Mouse (Mus musculus): ENCODE measurements around the gene Ptms. TPM values are rescaled to one million over a fixed set of nuclear protein-coding genes. Genes with fewer than 3 reads are reported as not detected.

Gene Ptms
- polyA plus RNA-seq, 1 experiment from 2014 or later: 349 TPM

DNA sequence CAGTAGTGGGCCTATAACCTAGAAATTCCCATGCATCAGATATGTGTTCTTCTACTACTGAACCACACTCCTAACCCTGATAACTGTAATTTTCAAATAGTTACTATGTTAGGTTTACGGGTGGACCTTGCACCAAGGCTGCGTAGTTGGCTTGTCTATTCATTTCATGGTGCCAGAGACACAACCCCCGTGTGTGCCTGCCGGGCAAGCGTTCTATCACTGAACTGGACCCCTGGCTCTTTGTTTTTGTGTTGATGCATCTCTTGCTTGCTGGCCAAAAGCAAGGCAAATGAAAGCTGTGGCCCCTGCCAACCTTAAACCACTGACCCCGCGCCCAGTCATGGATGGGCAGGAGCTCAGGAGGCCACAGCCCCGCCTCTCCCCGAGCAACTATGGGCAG lies 38.1 kb downstream of the Ptms start:
- WGBS: 90% methylated on average over 9 of the region's 9 CpGs
- H3K4me3 ChIP-seq: no peak overlapping the region

DNA sequence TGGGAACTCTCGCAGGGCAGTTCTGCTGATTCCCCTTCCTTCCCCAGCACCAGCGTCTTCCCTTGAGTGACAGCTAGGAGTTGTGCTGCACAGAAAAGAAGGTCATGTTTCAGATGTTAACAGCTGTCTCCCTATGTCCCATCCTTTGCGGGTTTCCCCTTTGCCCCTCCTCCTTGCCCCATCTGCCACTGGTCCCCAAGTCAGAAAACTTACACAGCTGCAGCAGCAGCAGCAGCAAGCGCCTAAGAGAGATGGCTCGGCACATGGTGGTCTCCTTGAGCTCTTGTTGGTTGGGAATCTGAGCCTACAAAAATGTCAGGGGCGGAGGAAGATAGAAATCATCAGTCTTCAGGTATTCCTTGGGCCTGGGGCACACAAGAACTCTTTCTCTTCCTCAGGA lies 40.5 kb downstream of the Ptms start:
- H3K4me1 ChIP-seq: no peaks in the 10 kb centered on the region
- no peaks in the 10 kb centered on the region for H3K27me3 ChIP-seq
- no peak overlapping the region for H3K9ac ChIP-seq
- no peak for ATAC-seq (ENCODE audit: insufficient number of reproducible peaks, insufficient read depth, low FRiP score, low TSS enrichment, low read depth)
- H3K9me3 ChIP-seq: no peaks in the 10 kb centered on the region
- WGBS: 43% methylated on average over 6 of the region's 6 CpGs
- H3K27ac ChIP-seq: no peak overlapping the region
- no peaks in the 10 kb centered on the region for H3K36me3 ChIP-seq
- H3K4me2 ChIP-seq: no peak overlapping the region
- H3K4me3 ChIP-seq: no peak overlapping the region

More for the DNA sequence above, 38.1 kb downstream of the Ptms start:
- Histone ChIP-seq H3K27ac (no peak overlapping the region), H3K27me3 (no peaks in the 10 kb centered on the region), H3K4me1 (no peaks in the 10 kb centered on the region), H3K4me2 (no peak overlapping the region), H3K9ac (no peak overlapping the region), H3K9me3 (no peaks in the 10 kb centered on the region), H3K36me3 (no peaks in the 10 kb centered on the region)
- no peak for ATAC-seq (ENCODE audit: insufficient number of reproducible peaks, insufficient read depth, low FRiP score, low TSS enrichment, low read depth)

DNA sequence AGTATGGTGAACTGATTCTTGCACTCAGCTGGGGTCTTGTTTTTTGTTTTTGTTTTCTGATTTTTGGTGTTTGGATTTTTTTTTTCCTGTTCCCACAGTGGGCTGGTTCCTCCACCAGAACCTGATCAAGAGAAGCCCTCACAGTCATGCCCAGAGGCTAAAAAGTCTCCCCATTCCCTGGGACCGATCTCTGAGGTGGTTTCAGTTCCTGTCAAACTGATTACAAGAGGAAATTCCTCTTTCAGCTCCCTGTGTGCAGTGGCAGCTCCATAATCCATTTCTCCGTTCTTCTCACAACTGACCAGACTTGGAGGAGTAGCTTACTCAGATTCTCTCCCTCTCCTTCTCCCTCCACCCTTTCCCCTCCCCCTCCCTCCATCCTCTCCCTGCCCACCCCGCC lies 45.6 kb downstream of the Ptms start:
- Histone ChIP-seq H3K9ac (no peak overlapping the region), H3K9me3 (no peaks in the 10 kb centered on the region), H3K27ac (no peak overlapping the region), H3K4me2 (no peak overlapping the region), H3K4me1 (no peaks in the 10 kb centered on the region), H3K27me3 (no peaks in the 10 kb centered on the region), H3K36me3 (no peaks in the 10 kb centered on the region), H3K4me3 (no peak overlapping the region)
- ATAC-seq (ENCODE audit: insufficient number of reproducible peaks, insufficient read depth, low FRiP score, low TSS enrichment, low read depth): no peak
- WGBS: 21% methylated on average over 3 of the region's 3 CpGs

DNA sequence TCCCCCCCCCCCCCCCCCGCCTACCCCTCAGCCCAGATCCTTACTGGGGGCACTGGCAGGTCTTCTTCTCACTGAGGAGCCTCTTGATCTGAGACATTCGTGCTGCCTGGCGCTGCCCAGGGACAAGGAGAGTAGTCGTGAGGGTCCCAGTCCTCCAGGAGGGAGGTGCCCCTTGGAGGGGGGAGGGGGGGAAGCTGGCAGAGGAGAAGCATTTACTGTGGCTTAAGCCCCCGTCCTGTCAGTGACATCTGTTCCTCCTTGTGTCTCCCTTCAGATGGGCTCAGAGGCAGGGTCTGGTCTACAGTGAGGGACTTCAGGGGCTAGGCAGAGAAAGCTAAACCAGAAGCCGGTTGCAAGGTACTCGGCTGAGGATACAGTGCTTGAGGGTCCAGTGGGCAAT lies 53.3 kb downstream of the Ptms start:
- no peaks in the 10 kb centered on the region for H3K36me3 ChIP-seq
- H3K9ac ChIP-seq: no peak overlapping the region
- no peaks in the 10 kb centered on the region for H3K9me3 ChIP-seq
- peaks cover 37% of the 10 kb centered on the region for H3K27me3 ChIP-seq
- ATAC-seq (ENCODE audit: insufficient number of reproducible peaks, insufficient read depth, low FRiP score, low TSS enrichment, low read depth): no peak
- WGBS: 51% methylated on average over 6 of the region's 7 CpGs
- peaks cover 27% of the 10 kb centered on the region for H3K4me1 ChIP-seq
- no peak overlapping the region for H3K4me2 ChIP-seq
- H3K27ac ChIP-seq: no peak overlapping the region
- no peak overlapping the region for H3K4me3 ChIP-seq

DNA sequence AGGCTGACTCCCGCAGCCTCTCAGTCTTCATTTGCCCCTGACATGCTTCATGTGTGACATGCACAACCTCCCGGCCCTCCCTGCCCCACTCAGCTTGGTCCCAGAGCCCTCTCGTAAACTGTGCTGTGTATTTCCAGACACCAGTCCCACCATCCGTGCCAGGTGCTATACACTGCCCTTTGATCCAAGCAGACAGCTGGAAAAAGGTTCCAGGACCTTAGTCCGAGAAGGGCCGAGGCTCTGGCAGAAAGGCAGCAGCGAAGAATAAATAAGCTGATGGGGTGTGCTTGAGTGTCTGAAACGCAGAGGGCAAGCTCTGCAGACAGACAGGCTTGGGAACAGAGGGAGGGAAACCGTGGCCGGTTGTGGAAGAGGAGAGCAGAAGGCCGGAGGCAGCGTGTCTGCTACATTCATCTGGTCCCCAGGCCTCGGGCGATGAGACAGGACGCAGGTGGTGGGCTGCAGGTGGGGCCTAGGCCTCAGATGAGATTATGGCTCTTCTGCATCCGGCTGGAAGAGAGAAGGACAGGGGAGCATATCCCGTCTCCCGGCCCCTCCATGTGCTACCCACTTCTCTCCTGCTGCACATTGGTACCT lies 54.0 kb downstream of the Ptms start:
- H3K4me3 ChIP-seq: no peak overlapping the region
- H3K4me1 ChIP-seq: peaks cover 32% of the 10 kb centered on the region
- no peak overlapping the region for H3K4me2 ChIP-seq
- no peak for ATAC-seq (ENCODE audit: insufficient number of reproducible peaks, insufficient read depth, low FRiP score, low TSS enrichment, low read depth)
- no peaks in the 10 kb centered on the region for H3K36me3 ChIP-seq
- H3K9me3 ChIP-seq: no peaks in the 10 kb centered on the region
- H3K27me3 ChIP-seq: peaks cover 42% of the 10 kb centered on the region
- WGBS: 46% methylated on average over 18 of the region's 18 CpGs
- no peak overlapping the region for H3K27ac ChIP-seq
- H3K9ac ChIP-seq: peak overlapping the region; percentile 33; the same call in 1 of the 2 replicates

Other genes with a start within 250 kb of the Ptms start
- gene Emg1, start 207.9 kb downstream of the Ptms start, polyA plus RNA-seq (2015; fragmentation: Nextera tagmentation; extraction: Ambion mirVana): 199 and 214 TPM in 2 replicates
- gene Phb2, start 207.8 kb downstream of the Ptms start, polyA plus RNA-seq (2015; fragmentation: Nextera tagmentation; extraction: Ambion mirVana): 337 and 351 TPM in 2 replicates
- gene Ptpn6, start 181.4 kb downstream of the Ptms start, polyA plus RNA-seq (2015; fragmentation: Nextera tagmentation; extraction: Ambion mirVana): 9.2 and 13.9 TPM in 2 replicates
- gene Grcc10, start 178.7 kb downstream of the Ptms start, polyA plus RNA-seq (2015; fragmentation: Nextera tagmentation; extraction: Ambion mirVana): 487 and 605 TPM in 2 replicates
- gene Gm45234, start 164.1 kb downstream of the Ptms start, polyA plus RNA-seq (2015; fragmentation: Nextera tagmentation; extraction: Ambion mirVana): 0.33 TPM in 1 of 2 replicates, not detected in the other
- gene Atn1, start 163.6 kb downstream of the Ptms start, polyA plus RNA-seq (2015; fragmentation: Nextera tagmentation; extraction: Ambion mirVana): 22.1 and 22.2 TPM in 2 replicates
- gene Eno2, start 150.4 kb downstream of the Ptms start, polyA plus RNA-seq (2015; fragmentation: Nextera tagmentation; extraction: Ambion mirVana): 10.7 and 10.9 TPM in 2 replicates
- 0.97 and 1.3 TPM in 2 replicates for gene Lrrc23, start 140.4 kb downstream of the Ptms start, polyA plus RNA-seq (2015; fragmentation: Nextera tagmentation; extraction: Ambion mirVana)
- 9.1 and 10.5 TPM in 2 replicates for gene Spsb2, start 111.4 kb downstream of the Ptms start, polyA plus RNA-seq (2015; fragmentation: Nextera tagmentation; extraction: Ambion mirVana)
- gene Tpi1, start 105.8 kb downstream of the Ptms start, polyA plus RNA-seq (2015; fragmentation: Nextera tagmentation; extraction: Ambion mirVana): 710 and 723 TPM in 2 replicates
- 149 and 163 TPM in 2 replicates for gene Usp5, start 90.6 kb downstream of the Ptms start, polyA plus RNA-seq (2015; fragmentation: Nextera tagmentation; extraction: Ambion mirVana)
- gene Cdca3, start 90.6 kb downstream of the Ptms start, polyA plus RNA-seq (2015; fragmentation: Nextera tagmentation; extraction: Ambion mirVana): 142 and 184 TPM in 2 replicates
- 0.25 and 0.52 TPM in 2 replicates for gene Gnb3, start 79.8 kb downstream of the Ptms start, polyA plus RNA-seq (2015; fragmentation: Nextera tagmentation; extraction: Ambion mirVana)
- 60.5 and 60.8 TPM in 2 replicates for gene P3h3, start 62.4 kb downstream of the Ptms start, polyA plus RNA-seq (2015; fragmentation: Nextera tagmentation; extraction: Ambion mirVana)
- 2.0 and 2.4 TPM in 2 replicates for gene Gpr162, start 56.1 kb downstream of the Ptms start, polyA plus RNA-seq (2015; fragmentation: Nextera tagmentation; extraction: Ambion mirVana)
- 0.37 TPM in 1 of 2 replicates, not detected in the other for gene Cd4, start 31.9 kb downstream of the Ptms start, polyA plus RNA-seq (2015; fragmentation: Nextera tagmentation; extraction: Ambion mirVana)
- gene Lag3, start 8.4 kb downstream of the Ptms start, polyA plus RNA-seq (2015; fragmentation: Nextera tagmentation; extraction: Ambion mirVana): 2.9 and 3.7 TPM in 2 replicates
- gene Mlf2, start 11.3 kb upstream of the Ptms start, polyA plus RNA-seq (2015; fragmentation: Nextera tagmentation; extraction: Ambion mirVana): 342 and 360 TPM in 2 replicates
- gene Cops7a, start 45.4 kb upstream of the Ptms start, polyA plus RNA-seq (2015; fragmentation: Nextera tagmentation; extraction: Ambion mirVana): 124 and 138 TPM in 2 replicates
- 10.0 TPM in 2 replicates for gene Pianp, start 76.6 kb upstream of the Ptms start, polyA plus RNA-seq (2015; fragmentation: Nextera tagmentation; extraction: Ambion mirVana)
- 19.9 and 23.5 TPM in 2 replicates for gene Zfp384, start 89.0 kb upstream of the Ptms start, polyA plus RNA-seq (2015; fragmentation: Nextera tagmentation; extraction: Ambion mirVana)
- gene Ing4, start 119.7 kb upstream of the Ptms start, polyA plus RNA-seq (2015; fragmentation: Nextera tagmentation; extraction: Ambion mirVana): 164 and 187 TPM in 2 replicates
- gene Acrbp, start 129.6 kb upstream of the Ptms start, polyA plus RNA-seq (2015; fragmentation: Nextera tagmentation; extraction: Ambion mirVana): 21.7 and 22.7 TPM in 2 replicates
- 0.59 and 0.97 TPM in 2 replicates for gene Lpar5, start 147.8 kb upstream of the Ptms start, polyA plus RNA-seq (2015; fragmentation: Nextera tagmentation; extraction: Ambion mirVana)
- 83.3 and 91.2 TPM in 2 replicates for gene Chd4, start 175.9 kb upstream of the Ptms start, polyA plus RNA-seq (2015; fragmentation: Nextera tagmentation; extraction: Ambion mirVana)
- 62.5 and 69.3 TPM in 2 replicates for gene Nop2, start 211.8 kb upstream of the Ptms start, polyA plus RNA-seq (2015; fragmentation: Nextera tagmentation; extraction: Ambion mirVana)
- gene Iffo1, start 225.1 kb upstream of the Ptms start, polyA plus RNA-seq (2015; fragmentation: Nextera tagmentation; extraction: Ambion mirVana): 15.5 and 17.6 TPM in 2 replicates
- gene Gapdh, start 246.4 kb upstream of the Ptms start, polyA plus RNA-seq (2015; fragmentation: Nextera tagmentation; extraction: Ambion mirVana): 1,482 and 1,867 TPM in 2 replicates